In genomic region chr14:25765146-25765545, GRCm38 (mm10) we compare ENCODE assay signal across 10 mouse cellular contexts. TPM values are rescaled to one million over a fixed set of nuclear protein-coding genes. Genes with fewer than 3 reads are reported as not detected.
DNase-seq lines count a peak whose midpoint lies in the region; ATAC-seq lines count a peak whose summit lies in the region.
"Had no signal": no experiment of that assay in that cellular context is flagged by ENCODE, and none has a peak within 500 bp of the region (broad histone marks: within the 10 kb centered on the region; RNA-seq: fewer than 3 reads in every experiment).

No protein-coding gene starts in this region.

- no peak overlapping the region for H3K4me3 ChIP-seq in midbrain, embryonic 10.5 days
- no peak overlapping the region for H3K4me3 ChIP-seq in midbrain, embryonic 11.5 days (ENCODE audit: low read depth, low read length)
- H3K4me3 ChIP-seq in forebrain, embryonic 13.5 days, result no peak overlapping the region
- no peak overlapping the region; the same call in 1 of the 2 replicates for H3K4me3 ChIP-seq in limb, embryonic 12.5 days (replicated peaks)
- H3K4me3 ChIP-seq in stomach, embryonic 15.5 days (replicated peaks), result no peak overlapping the region

- H3K4me2 ChIP-seq in midbrain, embryonic 11.5 days, result no peak overlapping the region
- peak overlapping the region; percentile 99 for H3K4me2 ChIP-seq in forebrain, embryonic 13.5 days
- H3K4me2 ChIP-seq in limb, embryonic 12.5 days, result peak overlapping the region; percentile 92
- H3K4me2 ChIP-seq in stomach, embryonic 15.5 days, result peak overlapping the region; percentile 93; the same call in 1 of the 2 replicates

- no peaks in the 10 kb centered on the region for H3K9me3 ChIP-seq in midbrain, embryonic 10.5 days (replicated peaks)
- H3K9me3 ChIP-seq in midbrain, embryonic 11.5 days (ENCODE audit: control insufficient read depth, low read length), result no peaks in the 10 kb centered on the region
- no peaks in the 10 kb centered on the region for H3K9me3 ChIP-seq in forebrain, embryonic 13.5 days (replicated peaks)
- no peaks in the 10 kb centered on the region for H3K9me3 ChIP-seq in limb, embryonic 12.5 days
- H3K9me3 ChIP-seq in stomach, embryonic 15.5 days, result no peaks in the 10 kb centered on the region

- WGBS in midbrain, embryonic 10.5 days, result 51% methylated on average over 12 of the region's 12 CpGs
- 40% methylated on average over 12 of the region's 12 CpGs for WGBS in midbrain, embryonic 11.5 days
- 23% methylated on average over 12 of the region's 12 CpGs for WGBS in forebrain, embryonic 13.5 days
- WGBS in limb, embryonic 12.5 days, result 71% methylated on average over 12 of the region's 12 CpGs
- WGBS in stomach, embryonic 15.5 days, result 60% methylated on average over 12 of the region's 12 CpGs

- H3K36me3 ChIP-seq in midbrain, embryonic 10.5 days, result no peaks in the 10 kb centered on the region
- no peaks in the 10 kb centered on the region for H3K36me3 ChIP-seq in midbrain, embryonic 11.5 days (ENCODE audit: control insufficient read depth, insufficient read depth, low read length)
- H3K36me3 ChIP-seq in forebrain, embryonic 13.5 days (ENCODE audit: poor library complexity, severe bottlenecking), result no peaks in the 10 kb centered on the region
- H3K36me3 ChIP-seq in limb, embryonic 12.5 days, result no peaks in the 10 kb centered on the region
- H3K36me3 ChIP-seq in stomach, embryonic 15.5 days, result no peaks in the 10 kb centered on the region

- intact Hi-C loops in left cerebral cortex, postnatal 36 days (cut with DNase I), result loop anchor here (5.0 kb wide), 1 partner anchor 43 kb away; no protein-coding TSS in a partner anchor

- H3K4me1 ChIP-seq in midbrain, embryonic 10.5 days, result peaks cover 57% of the 10 kb centered on the region
- H3K4me1 ChIP-seq in midbrain, embryonic 11.5 days (ENCODE audit: control insufficient read depth, insufficient read depth, low read length), result peaks cover 25% of the 10 kb centered on the region
- H3K4me1 ChIP-seq in forebrain, embryonic 13.5 days, result peaks cover 52% of the 10 kb centered on the region
- peaks cover 50% of the 10 kb centered on the region for H3K4me1 ChIP-seq in limb, embryonic 12.5 days (replicated peaks)
- peaks cover 36% of the 10 kb centered on the region for H3K4me1 ChIP-seq in stomach, embryonic 15.5 days

- no peak for ATAC-seq in midbrain, embryonic 11.5 days (ENCODE audit: low FRiP score)
- ATAC-seq in forebrain, embryonic 13.5 days, result no peak
- ATAC-seq in limb, embryonic 12.5 days (ENCODE audit: insufficient number of reproducible peaks, insufficient read depth, low FRiP score, low TSS enrichment, low read depth), result no peak
- ATAC-seq in stomach, embryonic 15.5 days (ENCODE audit: insufficient read depth, low FRiP score, low read depth), result no peak

- peak overlapping the region; percentile 63 for H3K27ac ChIP-seq in midbrain, embryonic 10.5 days (replicated peaks)
- no peak overlapping the region for H3K27ac ChIP-seq in midbrain, embryonic 11.5 days (ENCODE audit: low read depth, low read length)
- peak overlapping the region; percentile 31 for H3K27ac ChIP-seq in forebrain, embryonic 13.5 days
- H3K27ac ChIP-seq in limb, embryonic 12.5 days, result peak overlapping the region; percentile 64; the same call in 1 of the 2 replicates
- peak overlapping the region; percentile 28; the same call in 1 of the 2 replicates for H3K27ac ChIP-seq in stomach, embryonic 15.5 days

- H3K27me3 ChIP-seq in midbrain, embryonic 10.5 days (ENCODE audit: low read depth, poor library complexity, severe bottlenecking), result peaks cover 40% of the 10 kb centered on the region
- H3K27me3 ChIP-seq in midbrain, embryonic 11.5 days (ENCODE audit: control insufficient read depth, insufficient read depth, low read length), result peaks cover 7% of the 10 kb centered on the region
- H3K27me3 ChIP-seq in forebrain, embryonic 13.5 days, result peaks cover 13% of the 10 kb centered on the region; the same call in 1 of the 2 replicates
- no peaks in the 10 kb centered on the region; the same call in 1 of the 2 replicates for H3K27me3 ChIP-seq in limb, embryonic 12.5 days
- no peaks in the 10 kb centered on the region for H3K27me3 ChIP-seq in stomach, embryonic 15.5 days (replicated peaks)

- no peak for DNase-seq in midbrain, embryonic 10.5 days (ENCODE audit: low spot score)
- DNase-seq in midbrain, embryonic 11.5 days (ENCODE audit: low spot score, missing footprints), result no peak
- no peak for DNase-seq in left cerebral cortex, postnatal 36 days (ENCODE audit: low spot score in 2 of 2)
- DNase-seq in layer of hippocampus, postnatal 36 days, result no peak
- no peak for DNase-seq in cerebellum, adult 11-12 months
- DNase-seq: gastrocnemius, postnatal 25 days; kidney, adult 9 months had no signal

- no peak overlapping the region for H3K9ac ChIP-seq in midbrain, embryonic 11.5 days (ENCODE audit: low read length)
- no peak overlapping the region for H3K9ac ChIP-seq in forebrain, embryonic 13.5 days
- no peak overlapping the region for H3K9ac ChIP-seq in limb, embryonic 12.5 days (replicated peaks)
- no peak overlapping the region for H3K9ac ChIP-seq in stomach, embryonic 15.5 days

RNA-seq across cellular contexts. Expression of gene Zcchc24, which starts 3.7 kb away (rescaled TPM):
- polyA plus RNA-seq in midbrain, embryonic 10.5 days (2016; fragmentation: Nextera tagmentation; extraction: Ambion mirVana), result 6.4 and 9.9 TPM in 2 replicates
- 10.1 and 11.4 TPM in 2 replicates for polyA plus RNA-seq in midbrain, embryonic 11.5 days (2014; fragmentation: Nextera tagmentation; extraction: Ambion mirVana)
- polyA plus RNA-seq in forebrain, embryonic 13.5 days (2015; fragmentation: Nextera tagmentation; extraction: Ambion mirVana), result 5.8 and 6.6 TPM in 2 replicates
- polyA plus RNA-seq in limb, embryonic 12.5 days (2016; fragmentation: Nextera tagmentation; extraction: Ambion mirVana), result 28.6 and 32.6 TPM in 2 replicates
- 25.7 and 26.9 TPM in 2 replicates for polyA plus RNA-seq in stomach, embryonic 15.5 days (2015; fragmentation: Nextera tagmentation; extraction: Ambion mirVana)
- total RNA-seq in left cerebral cortex, postnatal 36 days (2021), result 10 to 100 TPM; 49.1 to 49.7 TPM
- 10 to 100 TPM; 53.5 to 60.2 TPM for total RNA-seq in layer of hippocampus, postnatal 36 days (2021)
